Mouse (Mus musculus): Measurements from ENCODE around the gene Arhgap32. TPM values are rescaled to one million over a fixed set of nuclear protein-coding genes. Genes with fewer than 3 reads are reported as not detected.

Arhgap32 gene
- polyA plus RNA-seq, 2 experiments: 0.21 to 0.34 TPM

GRCm38 (mm10) chr9:32154727-32155371 is 38.9 kb downstream of the Arhgap32 start:
- Histone ChIP-seq H3K4me1 (replicated peaks; ENCODE audit: control insufficient read depth in 2 of 2, insufficient read depth in 2 of 2, low read length in 1 of 2) (peaks cover 0 to 5% of the 10 kb centered on the region in 2 experiments; a peak in 2 of 4 replicates), H3K27me3 (ENCODE audit: control insufficient read depth, insufficient read depth, low read length) (no peaks in the 10 kb centered on the region), H3K9me3 (ENCODE audit: control insufficient read depth, low read length) (no peaks in the 10 kb centered on the region), H3K27ac (no peak overlapping the region), H3K4me2 (ENCODE audit: low read depth) (no peak overlapping the region), H3K36me3 (replicated peaks; ENCODE audit: control insufficient read depth, insufficient read depth, low read depth) (no peaks in the 10 kb centered on the region), H3K4me3 (ENCODE audit: insufficient read depth in 1 of 2, low read depth in 2 of 2, low read length in 2 of 2) (no peak overlapping the region), H3K9ac (replicated peaks) (no peak overlapping the region)
- WGBS (ENCODE audit: insufficient replicate concordance): 32% methylated on average over 3 of the region's 3 CpGs
- ATAC-seq (ENCODE audit: insufficient read depth) (peak; percentile 43; the same call in 1 of the 2 replicates), DNase-seq (ENCODE audit: low read depth in 3 of 3, low spot score in 3 of 3) (no peak)
- TF ChIP-seq CTCF (IDR thresholded peaks at IDR 0.05; ENCODE audit: low read depth) (no peak), EP300 (IDR thresholded peaks at IDR 0.05; ENCODE audit: low read depth) (peak; percentile 70)

GRCm38 (mm10) chr9:32156706-32157105 is 40.8 kb downstream of the Arhgap32 start:
- no peak for DNase-seq (ENCODE audit: low read depth in 3 of 3, low spot score in 3 of 3)
- TF ChIP-seq EP300 (IDR thresholded peaks at IDR 0.05; ENCODE audit: low read depth) (no peak), CTCF (IDR thresholded peaks at IDR 0.05; ENCODE audit: low read depth) (no peak)
- WGBS (ENCODE audit: insufficient replicate concordance): 60% methylated on average over 4 of the region's 4 CpGs
- Histone ChIP-seq H3K4me1 (replicated peaks; ENCODE audit: control insufficient read depth in 2 of 2, insufficient read depth in 2 of 2, low read length in 1 of 2) (peaks cover 0 to 3% of the 10 kb centered on the region in 2 experiments; a peak in 1 of 4 replicates), H3K4me2 (ENCODE audit: low read depth) (no peak overlapping the region), H3K9ac (replicated peaks) (no peak overlapping the region), H3K27ac (no peak overlapping the region), H3K9me3 (ENCODE audit: control insufficient read depth, low read length) (no peaks in the 10 kb centered on the region), H3K27me3 (ENCODE audit: control insufficient read depth, insufficient read depth, low read length) (no peaks in the 10 kb centered on the region), H3K36me3 (replicated peaks; ENCODE audit: control insufficient read depth, insufficient read depth, low read depth) (no peaks in the 10 kb centered on the region), H3K4me3 (ENCODE audit: insufficient read depth in 1 of 2, low read depth in 2 of 2, low read length in 2 of 2) (no peak overlapping the region)
- no peak for ATAC-seq (ENCODE audit: insufficient read depth)

GRCm38 (mm10) chr9:32157201-32157600 is 41.3 kb downstream of the Arhgap32 start:
- ATAC-seq (ENCODE audit: insufficient read depth): no peak
- Histone ChIP-seq H3K9me3 (ENCODE audit: control insufficient read depth, low read length) (no peaks in the 10 kb centered on the region), H3K27me3 (ENCODE audit: control insufficient read depth, insufficient read depth, low read length) (no peaks in the 10 kb centered on the region), H3K27ac (no peak overlapping the region), H3K36me3 (replicated peaks; ENCODE audit: control insufficient read depth, insufficient read depth, low read depth) (no peaks in the 10 kb centered on the region), H3K4me1 (replicated peaks; ENCODE audit: control insufficient read depth in 2 of 2, insufficient read depth in 2 of 2, low read length in 1 of 2) (peaks cover 0 to 6% of the 10 kb centered on the region in 2 experiments; a peak in 2 of 4 replicates), H3K9ac (replicated peaks) (no peak overlapping the region), H3K4me2 (ENCODE audit: low read depth) (no peak overlapping the region), H3K4me3 (ENCODE audit: insufficient read depth in 1 of 2, low read depth in 2 of 2, low read length in 2 of 2) (no peak overlapping the region)
- no peak for TF ChIP-seq EP300 (IDR thresholded peaks at IDR 0.05; ENCODE audit: low read depth)
- TF ChIP-seq CTCF (IDR thresholded peaks at IDR 0.05; ENCODE audit: low read depth): no peak
- 52% methylated on average over 3 of the region's 3 CpGs for WGBS (ENCODE audit: insufficient replicate concordance)
- no peak for DNase-seq (ENCODE audit: low read depth in 3 of 3, low spot score in 3 of 3)

GRCm38 (mm10) chr9:32158837-32159543 is 43.1 kb downstream of the Arhgap32 start:
- WGBS (ENCODE audit: insufficient replicate concordance): 29% methylated on average over 3 of the region's 3 CpGs
- TF ChIP-seq CTCF (IDR thresholded peaks at IDR 0.05; ENCODE audit: low read depth) (peak; percentile 94), EP300 (IDR thresholded peaks at IDR 0.05; ENCODE audit: low read depth) (no peak)
- Histone ChIP-seq H3K36me3 (replicated peaks; ENCODE audit: control insufficient read depth, insufficient read depth, low read depth) (no peaks in the 10 kb centered on the region), H3K9ac (replicated peaks) (no peak overlapping the region), H3K4me2 (ENCODE audit: low read depth) (no peak overlapping the region), H3K27me3 (ENCODE audit: control insufficient read depth, insufficient read depth, low read length) (no peaks in the 10 kb centered on the region), H3K9me3 (ENCODE audit: control insufficient read depth, low read length) (no peaks in the 10 kb centered on the region), H3K4me3 (ENCODE audit: insufficient read depth in 1 of 2, low read depth in 2 of 2, low read length in 2 of 2) (no peak overlapping the region), H3K27ac (no peak overlapping the region), H3K4me1 (replicated peaks; ENCODE audit: control insufficient read depth in 2 of 2, insufficient read depth in 2 of 2, low read length in 1 of 2) (peaks cover 4 to 13% of the 10 kb centered on the region in 2 experiments; a peak in 3 of 4 replicates)
- ATAC-seq (ENCODE audit: insufficient read depth): peak; percentile 51; the same call in 1 of the 2 replicates
- DNase-seq (ENCODE audit: low read depth in 3 of 3, low spot score in 3 of 3): peak; percentile 25 to 40 (median 32)

GRCm38 (mm10) chr9:32159724-32160123 is 43.8 kb downstream of the Arhgap32 start:
- Histone ChIP-seq H3K9ac (replicated peaks) (no peak overlapping the region), H3K27ac (no peak overlapping the region), H3K27me3 (ENCODE audit: control insufficient read depth, insufficient read depth, low read length) (no peaks in the 10 kb centered on the region), H3K9me3 (ENCODE audit: control insufficient read depth, low read length) (no peaks in the 10 kb centered on the region), H3K4me2 (ENCODE audit: low read depth) (no peak overlapping the region), H3K4me1 (replicated peaks; ENCODE audit: control insufficient read depth in 2 of 2, insufficient read depth in 2 of 2, low read length in 1 of 2) (peaks cover 4 to 13% of the 10 kb centered on the region in 2 experiments; a peak in 3 of 4 replicates), H3K4me3 (ENCODE audit: insufficient read depth in 1 of 2, low read depth in 2 of 2, low read length in 2 of 2) (no peak overlapping the region), H3K36me3 (replicated peaks; ENCODE audit: control insufficient read depth, insufficient read depth, low read depth) (no peaks in the 10 kb centered on the region)
- DNase-seq (ENCODE audit: low read depth in 3 of 3, low spot score in 3 of 3): no peak
- TF ChIP-seq CTCF (IDR thresholded peaks at IDR 0.05; ENCODE audit: low read depth) (no peak), EP300 (IDR thresholded peaks at IDR 0.05; ENCODE audit: low read depth) (no peak)
- ATAC-seq (ENCODE audit: insufficient read depth): no peak
- 53% methylated on average over 3 of the region's 3 CpGs for WGBS (ENCODE audit: insufficient replicate concordance)

Data from liver, embryonic 14.5 days (tissue).